Mouse (Mus musculus) small intestine, adult 2 months (tissue): ENCODE data around the gene Tprgl.

Source experiments
- CTCF ChIP-seq: fragments of 200-500 bp; IDR thresholded peaks from 2 replicates; pipeline ENCODE4 v1.5.1; 2012; ENCODE audit warnings: low read depth, mild to moderate bottlenecking, control low read depth, inconsistent platforms, low read length, moderate library complexity, mixed read lengths; ENCODE audit not compliant: insufficient replicate concordance, insufficient read length; ENCODE audit errors: extremely low read depth
- POLR2A ChIP-seq: fragments of 200-500 bp; IDR thresholded peaks from 2 replicates; pipeline ENCODE4 v1.6.1; 2012; ENCODE audit warnings: low read depth, mild to moderate bottlenecking, control low read depth, inconsistent platforms, low read length, moderate library complexity

- TF ChIP-seq CTCF = no peak
- TF ChIP-seq POLR2A = no peak
Measured at GRCm38 (mm10) chr4:154209825-154210224, 49.4 kb upstream of the Tprgl start.
